Mouse (Mus musculus): ENCODE results near the gene Inpp5a.

The Inpp5a gene

GRCm38 (mm10) chr7:139447381-139447780 lies 58.5 kb downstream of the Inpp5a start:
- peak in 1 of 2 experiments; percentile 16 for DNase-seq

DNA sequence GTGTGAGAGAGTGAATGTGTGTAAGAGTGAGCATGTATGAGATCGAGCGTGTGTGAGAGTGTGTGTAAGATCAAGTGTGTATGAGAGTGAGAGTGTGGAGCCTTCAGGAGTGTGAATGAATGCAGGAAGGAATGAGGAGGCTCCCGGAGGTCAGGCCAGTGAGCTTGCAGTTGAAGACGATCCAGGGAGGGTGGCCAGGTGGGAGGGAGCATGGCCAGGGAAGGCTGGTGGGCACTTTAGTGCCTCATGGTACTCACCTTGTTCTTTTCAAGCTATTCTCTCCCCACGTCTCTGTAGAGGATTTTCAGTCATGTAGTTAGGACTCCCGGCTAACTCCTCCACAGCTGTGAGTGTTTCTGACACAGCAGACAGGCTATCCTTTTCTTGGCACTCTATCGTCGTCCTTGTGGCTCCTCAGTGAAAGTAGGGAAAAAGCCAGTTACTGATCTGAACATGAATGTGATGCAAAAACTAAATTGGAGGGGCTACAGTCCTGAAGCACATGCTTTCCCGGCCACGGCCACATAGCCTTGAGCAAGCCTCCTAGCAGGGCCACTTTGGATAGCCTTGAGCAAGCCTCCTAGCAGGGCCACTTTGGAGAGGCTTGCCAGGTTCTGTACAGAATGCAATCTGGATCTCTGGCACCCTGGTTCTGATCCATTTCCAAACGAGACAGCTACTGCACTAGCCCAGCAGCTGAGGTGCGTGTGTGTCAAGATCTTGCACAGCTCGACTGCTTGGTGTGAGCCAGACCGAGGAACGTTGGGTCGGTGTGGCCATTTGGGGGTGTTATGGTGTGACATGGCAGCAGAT lies 61.5 kb downstream of the Inpp5a start:
- DNase-seq = peak in 1 of 2 experiments; percentile 29

GRCm38 (mm10) chr7:139451711-139452110 lies 62.8 kb downstream of the Inpp5a start:
- peak in 1 of 2 experiments; percentile 46 for DNase-seq

GRCm38 (mm10) chr7:139452199-139452598 lies 63.3 kb downstream of the Inpp5a start:
- DNase-seq = no peak

DNA sequence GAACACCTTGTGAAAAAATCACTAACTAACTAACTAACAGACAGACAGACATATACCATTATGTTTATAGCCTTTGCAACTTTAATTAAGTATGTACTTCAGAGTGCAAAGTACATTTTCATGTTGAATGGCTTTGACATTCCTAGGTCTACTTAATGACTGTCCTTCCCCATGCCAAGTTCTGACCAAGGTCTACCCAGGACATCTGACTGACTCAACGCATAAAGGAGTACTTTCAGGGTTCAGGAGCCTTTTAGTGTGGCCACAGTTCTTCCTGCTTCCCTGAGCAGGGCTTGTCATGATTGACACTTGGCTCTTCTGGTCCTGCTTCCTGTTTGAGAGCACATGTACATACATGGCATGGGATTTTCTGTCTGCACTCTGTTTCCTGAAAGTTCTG lies 64.3 kb downstream of the Inpp5a start:
- DNase-seq = peak in 1 of 2 experiments; percentile 8

GRCm38 (mm10) chr7:139454285-139454684 lies 65.4 kb downstream of the Inpp5a start:
- DNase-seq = peak in 1 of 2 experiments; percentile 18

DNA sequence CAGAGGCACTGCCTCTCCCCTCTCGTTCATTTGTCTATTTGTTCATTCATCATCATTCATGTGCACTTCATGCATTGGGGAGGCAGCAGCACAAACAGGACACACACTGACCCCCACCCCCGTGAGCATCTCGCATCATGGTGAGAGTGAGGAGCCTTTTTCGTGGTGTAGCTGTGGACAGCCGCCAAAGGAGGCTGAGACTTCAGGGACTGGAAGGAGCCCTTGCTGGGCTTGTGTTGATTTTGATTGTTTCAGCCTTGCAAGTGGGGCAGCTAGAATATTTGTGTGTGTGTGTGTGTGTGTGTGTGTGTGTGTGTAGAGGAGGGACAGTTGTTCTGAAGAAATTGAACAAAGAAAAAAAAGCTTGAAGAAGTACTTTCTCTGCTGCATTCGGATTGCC lies 67.8 kb downstream of the Inpp5a start:
- no peak for DNase-seq

DNA sequence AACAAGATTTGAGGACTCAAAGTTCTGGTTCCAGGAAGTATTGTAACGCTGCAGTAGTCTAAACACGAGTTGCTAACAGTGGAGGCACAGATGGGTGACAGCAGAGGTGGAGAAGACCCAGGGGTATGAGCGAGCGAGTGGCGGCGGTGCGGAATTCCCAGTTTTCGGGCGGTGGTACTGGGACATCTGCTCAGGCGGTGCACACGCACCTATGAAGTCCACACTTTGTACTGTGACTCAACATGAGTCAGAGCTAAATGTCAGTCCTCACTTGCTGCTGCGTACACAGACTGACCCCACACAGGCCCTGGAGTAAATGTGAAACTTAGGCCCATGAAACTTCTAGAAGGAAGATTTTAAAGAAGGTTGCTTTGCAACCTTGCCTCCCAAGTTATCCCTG lies 72.4 kb downstream of the Inpp5a start:
- no peak for DNase-seq

DNA sequence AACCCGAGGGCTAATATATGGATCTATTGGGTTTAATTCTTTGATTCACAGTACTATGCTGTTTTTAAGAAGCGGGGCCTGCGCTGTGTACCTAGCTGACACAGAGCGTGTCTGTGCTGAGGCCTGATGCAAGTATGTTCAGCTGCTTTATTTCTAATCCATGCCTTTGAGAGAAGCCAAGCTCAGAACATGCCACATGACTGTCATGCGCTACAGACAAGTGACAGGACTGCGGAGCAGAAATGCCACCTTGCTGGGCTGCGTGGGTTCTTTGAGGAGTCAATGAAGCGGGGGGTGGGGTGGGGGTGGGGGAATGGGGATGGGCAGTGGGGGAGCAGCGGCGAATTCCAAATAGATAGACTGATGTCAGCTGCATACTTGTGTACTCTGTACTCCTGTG lies 73.2 kb downstream of the Inpp5a start:
- DNase-seq = no peak

GRCm38 (mm10) chr7:139465538-139465937 lies 76.6 kb downstream of the Inpp5a start:
- DNase-seq = no peak

- DNase-seq = no peak
Observed at GRCm38 (mm10) chr7:139466484-139467176, 77.7 kb downstream of the Inpp5a start.

DNA sequence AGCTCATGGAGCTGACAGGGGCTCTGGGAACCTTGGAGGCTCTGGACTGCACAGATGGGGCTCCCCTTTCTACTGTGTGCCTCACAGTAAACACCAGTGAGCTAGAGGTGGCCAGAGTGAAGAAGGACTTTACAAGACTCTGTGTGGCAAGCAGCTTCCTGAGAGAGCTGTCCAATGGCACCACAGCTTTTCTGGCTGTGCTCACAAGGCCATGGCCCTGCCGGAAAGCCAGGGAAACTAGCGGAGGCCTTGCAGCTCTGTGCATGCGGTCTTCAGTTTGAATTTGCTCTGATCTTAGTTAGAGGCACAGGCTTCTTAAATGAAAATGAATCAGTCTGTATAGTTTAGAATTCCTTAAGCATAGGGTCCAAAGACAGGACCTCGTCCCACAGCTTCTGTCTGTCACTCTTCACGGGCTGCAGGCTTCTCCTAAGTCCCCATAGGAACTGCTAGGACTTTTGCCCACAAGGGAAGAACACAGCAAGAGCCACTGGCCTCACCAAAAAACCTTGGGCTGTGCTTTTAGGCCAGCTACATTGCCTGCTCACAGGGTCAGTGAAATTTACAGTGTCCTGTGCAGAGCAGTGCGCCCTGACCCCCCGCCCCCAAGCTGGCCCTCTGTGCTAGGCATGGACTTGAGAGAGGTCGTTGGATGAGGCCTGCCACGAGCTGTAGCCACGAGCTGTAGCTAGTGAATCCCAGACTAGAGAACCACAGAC lies 78.4 kb downstream of the Inpp5a start:
- DNase-seq = peak in 1 of 2 experiments; percentile 39

- peak; percentile 36 to 48 for DNase-seq
Observed at GRCm38 (mm10) chr7:139467896-139468279, 79.0 kb downstream of the Inpp5a start.

GRCm38 (mm10) chr7:139468440-139468839 lies 79.5 kb downstream of the Inpp5a start:
- DNase-seq = peak in 1 of 2 experiments; percentile 55

- DNase-seq = no peak
Observed at GRCm38 (mm10) chr7:139469457-139469856, 80.5 kb downstream of the Inpp5a start.

GRCm38 (mm10) chr7:139470481-139470880 lies 81.6 kb downstream of the Inpp5a start:
- DNase-seq = no peak

DNA sequence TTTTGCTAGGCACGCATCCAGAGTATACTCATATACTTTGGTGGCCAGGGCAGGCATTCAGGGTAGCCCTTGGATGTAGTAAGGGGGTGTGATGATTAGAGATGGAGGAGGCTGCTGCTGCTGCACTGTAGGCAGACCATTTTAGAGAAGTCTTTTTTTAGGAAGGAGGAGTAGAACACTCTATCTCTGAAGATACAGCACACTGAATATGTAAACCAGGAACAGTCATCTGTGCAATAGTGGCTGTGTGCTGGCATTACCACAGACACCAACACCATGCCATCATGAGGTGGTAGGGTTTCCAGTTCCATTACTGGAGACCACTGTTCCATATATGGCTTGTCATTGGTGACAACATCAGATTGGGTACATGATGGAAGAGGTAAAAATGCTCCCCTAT lies 83.1 kb downstream of the Inpp5a start:
- DNase-seq = no peak

- peak; percentile 84 to 89 for DNase-seq
Observed at GRCm38 (mm10) chr7:139472865-139473549, 84.1 kb downstream of the Inpp5a start.

- DNase-seq = no peak
Observed at GRCm38 (mm10) chr7:139475896-139476295, 87.0 kb downstream of the Inpp5a start.

DNA sequence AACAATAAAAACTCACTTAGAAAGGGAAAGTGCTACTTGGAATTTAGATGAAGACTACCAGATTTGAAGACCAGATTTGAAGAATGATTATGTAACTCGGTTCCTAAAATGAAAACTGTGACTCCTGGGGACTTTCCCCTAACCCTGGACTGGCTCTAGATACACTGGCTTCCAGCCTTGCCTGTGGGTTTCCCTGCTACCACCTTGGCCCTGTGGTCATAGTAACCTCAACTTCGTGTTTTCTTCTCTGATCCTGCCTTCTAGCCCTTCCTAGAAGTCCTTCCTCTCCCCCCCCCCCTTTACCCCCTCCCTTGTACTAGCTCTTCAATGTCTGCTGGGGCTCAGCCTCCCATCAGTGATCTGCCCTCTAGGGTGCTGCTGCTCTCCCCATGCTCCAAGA lies 87.8 kb downstream of the Inpp5a start:
- no peak for DNase-seq

GRCm38 (mm10) chr7:139477748-139478147 lies 88.8 kb downstream of the Inpp5a start:
- no peak for DNase-seq

DNA sequence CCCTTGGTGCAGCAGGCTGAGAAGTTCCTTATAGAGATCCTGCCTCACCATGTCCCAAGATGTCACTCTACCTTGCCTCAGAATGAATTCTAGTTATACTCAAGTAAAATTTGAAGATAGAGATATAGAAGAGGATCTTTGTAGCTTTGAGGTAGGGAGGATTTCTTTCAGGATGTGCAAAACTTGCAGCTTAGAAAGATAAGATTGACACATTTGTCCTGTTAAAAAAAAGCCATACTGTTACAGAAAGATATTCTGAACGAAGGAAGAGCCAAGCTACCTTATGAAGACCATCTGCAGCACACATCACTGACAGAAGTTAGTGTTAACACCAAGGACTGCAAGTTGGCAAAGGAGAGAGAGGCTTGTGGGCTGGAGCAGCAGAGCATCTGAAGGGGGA lies 90.2 kb downstream of the Inpp5a start:
- no peak for DNase-seq

GRCm38 (mm10) chr7:139479626-139480025 lies 90.7 kb downstream of the Inpp5a start:
- DNase-seq = no peak

Data from lung, postnatal 4 days (tissue).